Mouse (Mus musculus): ENCODE data around the gene Krtap4-1.
"Not testable (repeated sequence)": the region's sequence is repeated elsewhere in the genome, so short reads cannot be mapped to it uniquely, and the experiment has no call there.

Krtap4-1 gene

GRCm38 (mm10) chr11:99628138-99628537, at the start of gene Krtap4-1:
Gene Krtap4-1, minus strand, starts transcription at chr11:99628238.
- no peak for DNase-seq

- DNase-seq: no peak
Measured at GRCm38 (mm10) chr11:99665860-99666259, 37.8 kb upstream of the Krtap4-1 start, which contains the start of gene Krtap4-6. Gene Krtap4-6, minus strand, starts transcription at chr11:99665960.

GRCm38 (mm10) chr11:99662802-99663201, 34.8 kb upstream of the Krtap4-1 start:
- no peak for DNase-seq

- DNase-seq: no peak
Measured at GRCm38 (mm10) chr11:99659256-99659655, 31.2 kb upstream of the Krtap4-1 start.

- not testable (repeated sequence) for DNase-seq
Measured at GRCm38 (mm10) chr11:99658467-99659010, 30.5 kb upstream of the Krtap4-1 start, which contains the start of gene Gm11563. Gene Gm11563, minus strand, starts transcription at chr11:99658960.

- DNase-seq: no peak
Measured at GRCm38 (mm10) chr11:99657051-99657450, 29.0 kb upstream of the Krtap4-1 start.

GRCm38 (mm10) chr11:99650136-99650535, 22.1 kb upstream of the Krtap4-1 start, which contains the start of gene Gm11555:
Gene Gm11555, minus strand, starts transcription at chr11:99650236.
- no peak for DNase-seq

- no peak for DNase-seq
Measured at GRCm38 (mm10) chr11:99646444-99646843, 18.4 kb upstream of the Krtap4-1 start.

- no peak for DNase-seq
Measured at GRCm38 (mm10) chr11:99644351-99644750, 16.3 kb upstream of the Krtap4-1 start.

GRCm38 (mm10) chr11:99643635-99644139, 15.6 kb upstream of the Krtap4-1 start, which contains the start of gene Krtap4-7:
Gene Krtap4-7, minus strand, starts transcription at chr11:99644089.
- DNase-seq: not testable (repeated sequence)

- no peak for DNase-seq
Measured at GRCm38 (mm10) chr11:99640926-99641325, 12.9 kb upstream of the Krtap4-1 start.

- no peak for DNase-seq
Measured at GRCm38 (mm10) chr11:99637086-99637485, 9.0 kb upstream of the Krtap4-1 start.

GRCm38 (mm10) chr11:99634653-99635134, 6.7 kb upstream of the Krtap4-1 start, which contains the start of gene Krtap4-2:
Gene Krtap4-2, minus strand, starts transcription at chr11:99635084.
- no peak for DNase-seq

- DNase-seq: no peak
Measured at GRCm38 (mm10) chr11:99633293-99633692, 5.3 kb upstream of the Krtap4-1 start.

GRCm38 (mm10) chr11:99630890-99631289, 2.9 kb upstream of the Krtap4-1 start:
- DNase-seq: no peak

GRCm38 (mm10) chr11:99620335-99620734, 7.7 kb downstream of the Krtap4-1 start, which contains the start of gene Gm11562:
Gene Gm11562, minus strand, starts transcription at chr11:99620435.
- DNase-seq: no peak

- DNase-seq: no peak
Measured at GRCm38 (mm10) chr11:99614796-99615363, 13.2 kb downstream of the Krtap4-1 start, which contains the start of gene Krtap2-4. Gene Krtap2-4, minus strand, starts transcription at chr11:99614846.

- DNase-seq: not testable (repeated sequence)
Measured at GRCm38 (mm10) chr11:99610089-99610488, 17.9 kb downstream of the Krtap4-1 start, which contains the start of gene Gm11937. Gene Gm11937, minus strand, starts transcription at chr11:99610189.

GRCm38 (mm10) chr11:99609126-99609525, 18.9 kb downstream of the Krtap4-1 start:
- DNase-seq: peak; percentile 64

- DNase-seq: not testable (repeated sequence)
Measured at GRCm38 (mm10) chr11:99603208-99603607, 24.8 kb downstream of the Krtap4-1 start, which contains the start of gene Gm11938. Gene Gm11938, minus strand, starts transcription at chr11:99603308.

- not testable (repeated sequence) for DNase-seq
Measured at GRCm38 (mm10) chr11:99597742-99598141, 30.3 kb downstream of the Krtap4-1 start, which contains the start of gene Krtap9-3. Gene Krtap9-3, minus strand, starts transcription at chr11:99598105.

GRCm38 (mm10) chr11:99590981-99591380, 37.1 kb downstream of the Krtap4-1 start, which contains the start of gene Krtap1-3:
Gene Krtap1-3, minus strand, starts transcription at chr11:99591339.
- no peak for DNase-seq

- DNase-seq: no peak
Measured at GRCm38 (mm10) chr11:99585096-99585495, 42.9 kb downstream of the Krtap4-1 start.
